Mouse (Mus musculus) kidney, adult 2 months (tissue): ENCODE results near the gene Nubp1.

Experiments used
- CTCF ChIP-seq: fragments of 200-500 bp; conservative IDR thresholded peaks from 2 replicates; pipeline ENCODE4 v1.5.1; 2011; ENCODE audit warnings: low read depth, mild to moderate bottlenecking, control low read depth, low read length, moderate library complexity, mixed read lengths; ENCODE audit not compliant: insufficient read depth, insufficient read length
- POLR2A ChIP-seq: fragments of 200-500 bp; IDR thresholded peaks from one replicate; pipeline ENCODE4 v1.6.1; 2011; ENCODE audit warnings: low read depth, low read length, control low read depth

- TF ChIP-seq CTCF (peak; percentile 97), POLR2A (no peak)
Measured at GRCm38 (mm10) chr16:10399160-10399559, 12.6 kb upstream of the Nubp1 start.
